Mouse (Mus musculus): ENCODE measurements around the gene Gm9507.
"Not testable (repeated sequence)": the region's sequence is repeated elsewhere in the genome, so short reads cannot be mapped to it uniquely, and the experiment has no call there.

DNA sequence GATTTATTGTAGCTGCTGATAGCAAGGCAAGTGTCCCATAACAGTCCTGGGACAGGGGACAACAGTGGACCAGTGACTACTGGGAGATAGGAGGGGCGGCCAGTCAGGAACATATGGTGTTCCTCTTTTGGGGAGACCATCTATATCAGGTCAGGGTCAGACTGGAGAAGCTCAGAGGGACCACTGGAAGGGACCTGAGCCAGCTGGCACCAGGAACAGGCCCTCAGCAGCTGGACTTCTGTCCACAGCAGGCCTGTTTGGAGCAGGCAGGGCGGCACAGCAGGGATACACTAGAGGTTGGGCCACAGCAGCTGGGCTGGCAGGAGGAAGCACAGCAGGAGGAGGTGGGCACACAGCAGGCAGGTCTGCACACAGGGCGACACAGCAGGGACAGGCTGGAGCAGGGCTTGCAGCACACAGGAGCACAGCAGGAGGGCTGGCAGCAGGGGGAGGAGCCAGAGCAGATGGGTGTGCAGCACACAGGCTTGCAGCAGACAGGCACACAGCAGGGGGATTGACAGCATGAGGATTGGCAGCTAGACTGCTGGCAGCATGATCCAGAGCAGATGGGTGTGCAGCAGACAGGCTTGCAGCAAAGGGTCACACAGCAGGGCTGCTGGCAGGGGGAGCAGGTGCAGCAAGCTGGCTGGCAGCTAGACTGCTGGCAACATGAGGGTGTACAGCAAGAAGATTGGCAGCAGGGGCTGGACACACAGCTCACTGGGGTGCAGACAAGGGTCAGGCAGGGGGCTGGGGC lies 13.3 kb downstream of the Gm9507 start:
- not testable (repeated sequence) for TF ChIP-seq CTCF (IDR thresholded peaks at IDR 0.05; ENCODE audit: extremely low read depth, insufficient read depth, insufficient read length, insufficient replicate concordance); POLR2A (IDR thresholded peaks at IDR 0.05; ENCODE audit: low read depth, low read length)

Measured in spleen, adult 2 months (tissue).